Mouse (Mus musculus) right cerebral cortex, postnatal 14 days (tissue): ENCODE data around the gene Disc1.

ENCODE experiments used
- DNase-seq: peaks from one replicate; pipeline ENCODE4 v3.0.0; 2022

Gene Disc1

GRCm38 (mm10) chr8:125068146-125068905, 14.3 kb downstream of the Disc1 start:
- DNase-seq: no peak

DNA sequence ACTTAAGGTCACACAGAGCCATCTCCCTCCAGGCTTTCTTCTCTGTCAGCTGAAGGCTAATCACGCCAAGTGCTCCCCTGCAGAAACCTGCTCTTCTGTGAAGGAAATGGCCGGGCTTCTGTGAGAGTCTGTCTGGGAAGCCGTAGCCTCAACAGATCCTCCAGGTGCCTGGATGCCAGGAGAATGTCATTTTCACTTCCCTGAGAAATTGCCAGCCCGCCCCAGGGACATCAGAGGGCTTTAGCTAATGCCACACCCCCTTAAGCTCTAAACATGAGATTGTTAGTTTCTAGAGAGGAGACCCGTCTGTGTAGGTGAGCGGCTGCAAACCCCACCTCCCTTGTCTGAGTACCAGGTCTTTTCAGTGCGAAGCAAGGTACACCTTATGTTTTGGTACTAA, 15.3 kb downstream of the Disc1 start:
- no peak for DNase-seq

- DNase-seq: no peak
Measured at GRCm38 (mm10) chr8:125069733-125070132, 15.7 kb downstream of the Disc1 start.

- no peak for DNase-seq
Measured at GRCm38 (mm10) chr8:125074141-125074540, 20.1 kb downstream of the Disc1 start.

- no peak for DNase-seq
Measured at GRCm38 (mm10) chr8:125074581-125074980, 20.6 kb downstream of the Disc1 start.

DNA sequence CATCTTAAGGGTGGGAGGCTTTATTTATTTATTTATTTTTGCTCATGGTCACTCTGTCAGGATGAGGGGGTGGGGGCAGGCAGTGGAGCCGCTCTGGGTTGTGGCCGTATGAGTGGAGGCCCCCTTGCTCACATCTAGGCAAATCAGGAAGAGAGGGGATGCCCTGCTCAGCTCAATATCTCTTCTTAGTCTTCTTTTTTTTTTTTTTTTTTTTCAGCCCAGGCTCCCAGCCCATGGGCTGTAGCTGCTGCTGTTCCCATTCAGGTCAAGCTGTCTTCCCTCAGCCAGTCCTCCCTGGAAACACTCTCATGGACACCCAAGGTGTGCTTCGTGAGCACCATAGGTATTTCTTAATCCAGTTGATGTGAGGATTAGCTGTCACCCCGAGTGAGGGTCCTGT, 21.4 kb downstream of the Disc1 start:
- no peak for DNase-seq

GRCm38 (mm10) chr8:125077326-125077725, 23.3 kb downstream of the Disc1 start:
- DNase-seq: no peak

DNA sequence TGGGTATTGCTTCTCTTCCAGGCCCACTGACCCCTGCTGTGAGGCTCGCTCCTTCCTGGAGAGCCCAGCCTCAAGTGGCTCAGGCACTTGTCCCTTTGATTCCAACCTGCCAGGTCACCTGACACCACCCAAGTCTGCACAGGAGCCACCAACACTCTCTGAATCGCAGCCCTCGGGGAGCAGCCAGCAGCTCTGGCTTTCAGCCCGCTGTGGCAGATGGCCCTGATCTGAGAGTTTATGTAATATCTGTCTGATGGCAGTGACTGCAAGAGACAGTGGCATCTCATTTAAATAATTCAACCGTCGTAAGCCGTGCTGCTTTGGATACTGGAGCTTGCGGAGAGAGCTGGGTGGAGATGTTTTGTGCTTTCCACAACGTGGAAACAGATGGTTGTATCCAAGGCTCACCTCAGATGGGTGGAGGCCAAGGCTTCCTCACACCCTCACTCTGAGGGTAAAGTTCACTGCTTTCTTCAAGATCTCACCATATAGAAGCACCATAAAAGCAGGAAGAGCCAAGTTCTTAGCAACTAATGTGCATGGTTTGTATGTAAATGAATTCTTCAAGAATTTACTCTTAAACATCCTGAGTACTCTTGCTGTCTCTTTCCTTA, 24.9 kb downstream of the Disc1 start:
- peak; percentile 71 for DNase-seq

GRCm38 (mm10) chr8:125080388-125081344, 26.7 kb downstream of the Disc1 start:
- DNase-seq: no peak

DNA sequence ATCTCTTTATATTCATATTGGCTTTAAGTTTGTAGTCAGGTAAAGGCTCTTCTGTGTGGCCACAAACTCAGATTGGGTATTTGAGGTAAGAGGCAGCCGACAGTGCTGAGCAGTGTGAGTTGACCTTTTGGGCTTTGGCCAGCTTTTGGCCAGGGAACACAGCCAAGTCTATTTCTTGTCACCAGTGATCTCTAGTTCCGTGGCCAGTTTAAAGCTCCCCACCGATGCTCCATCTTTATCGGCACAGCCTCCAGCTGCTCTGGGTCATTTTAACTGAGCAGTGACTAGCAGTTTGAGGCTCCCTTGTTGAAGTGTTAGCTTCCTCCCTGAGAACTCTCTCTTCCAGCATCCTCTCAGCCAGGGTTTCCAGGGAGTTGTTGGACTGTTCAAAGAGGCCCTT, 29.8 kb downstream of the Disc1 start:
- peak; percentile 35 for DNase-seq

DNA sequence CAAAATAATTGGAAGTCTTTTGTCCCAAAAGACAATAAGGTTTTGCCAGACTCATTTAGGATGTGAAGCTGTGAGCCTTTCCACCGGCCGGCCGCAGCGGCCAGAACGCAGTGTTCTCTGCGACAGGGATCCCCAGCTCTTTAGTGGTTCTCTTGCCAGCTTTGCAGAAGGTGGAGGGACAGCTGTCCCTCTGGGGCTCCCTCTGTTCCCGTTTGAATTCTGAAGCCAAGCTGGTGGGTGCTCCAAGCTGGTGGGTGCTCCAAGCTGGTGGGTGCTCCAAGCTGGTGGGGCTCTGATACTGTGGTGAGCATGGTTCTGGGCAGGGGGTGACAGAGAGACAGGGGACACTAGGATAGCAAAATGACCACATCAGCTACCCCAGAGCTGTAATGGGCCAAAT, 30.5 kb downstream of the Disc1 start:
- DNase-seq: no peak

- DNase-seq: peak; percentile 35
Measured at GRCm38 (mm10) chr8:125090889-125091740, 37.1 kb downstream of the Disc1 start.

- no peak for DNase-seq
Measured at GRCm38 (mm10) chr8:125097140-125097539, 43.1 kb downstream of the Disc1 start.

DNA sequence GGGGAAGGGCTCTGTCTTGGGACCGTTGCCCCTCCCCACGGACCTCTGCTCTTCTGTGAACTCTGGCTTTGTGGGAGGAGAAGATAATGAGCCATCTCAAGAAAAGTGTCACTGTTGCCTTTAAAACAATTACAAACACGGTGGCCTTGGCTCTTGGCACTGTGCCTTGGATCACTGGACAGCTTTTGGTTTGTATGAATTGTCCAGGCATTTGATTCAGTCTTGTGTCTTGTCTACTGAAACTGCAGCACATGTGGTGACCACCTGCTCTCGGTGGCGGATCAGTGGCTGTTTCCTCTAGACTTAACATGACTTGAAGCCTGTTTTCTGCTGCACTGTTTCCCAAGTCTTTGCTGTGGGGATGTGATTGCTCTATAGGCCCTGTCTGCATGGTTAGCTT, 44.1 kb downstream of the Disc1 start:
- no peak for DNase-seq

DNA sequence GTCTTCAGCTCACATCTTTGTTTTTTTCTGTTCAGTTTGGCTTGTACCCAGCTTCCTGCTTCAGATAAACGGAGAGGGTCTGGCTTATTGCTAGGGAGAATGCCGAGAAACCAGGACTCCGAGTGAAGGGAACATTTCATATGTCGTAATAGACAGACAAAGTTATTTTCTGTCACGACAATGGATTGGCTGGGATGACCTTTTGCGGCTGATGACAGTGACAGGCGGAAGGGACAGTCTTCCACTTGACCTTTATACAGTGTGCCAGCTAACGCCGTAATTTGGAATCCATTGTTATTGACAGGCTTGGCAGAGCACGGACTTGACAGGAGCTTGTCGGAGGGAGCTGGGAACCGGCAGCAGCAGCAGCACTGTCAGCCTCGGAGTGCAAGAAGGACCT, 48.3 kb downstream of the Disc1 start:
- DNase-seq: no peak

DNA sequence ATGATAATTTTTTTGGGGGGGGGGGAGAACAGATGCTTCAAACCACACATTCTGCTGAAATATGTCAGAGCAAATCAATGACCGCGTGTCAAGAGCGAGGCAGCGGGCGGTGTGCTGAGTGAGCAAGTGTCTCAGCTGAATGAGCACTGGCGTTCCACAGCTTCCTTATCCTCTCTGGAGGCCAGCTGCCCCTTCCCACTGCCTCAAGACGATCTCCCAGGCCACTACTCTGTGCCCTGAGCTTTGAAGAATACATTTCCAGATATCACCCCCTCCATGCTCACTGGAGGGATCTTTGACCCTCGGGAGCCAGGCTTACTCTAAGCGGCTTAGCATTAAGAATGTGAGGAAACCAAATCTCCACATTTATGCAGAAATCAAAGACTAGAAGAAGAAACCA, 59.2 kb downstream of the Disc1 start:
- DNase-seq: no peak

- DNase-seq: no peak
Measured at GRCm38 (mm10) chr8:125113831-125114230, 59.8 kb downstream of the Disc1 start.

- no peak for DNase-seq
Measured at GRCm38 (mm10) chr8:125115321-125115720, 61.3 kb downstream of the Disc1 start.

DNA sequence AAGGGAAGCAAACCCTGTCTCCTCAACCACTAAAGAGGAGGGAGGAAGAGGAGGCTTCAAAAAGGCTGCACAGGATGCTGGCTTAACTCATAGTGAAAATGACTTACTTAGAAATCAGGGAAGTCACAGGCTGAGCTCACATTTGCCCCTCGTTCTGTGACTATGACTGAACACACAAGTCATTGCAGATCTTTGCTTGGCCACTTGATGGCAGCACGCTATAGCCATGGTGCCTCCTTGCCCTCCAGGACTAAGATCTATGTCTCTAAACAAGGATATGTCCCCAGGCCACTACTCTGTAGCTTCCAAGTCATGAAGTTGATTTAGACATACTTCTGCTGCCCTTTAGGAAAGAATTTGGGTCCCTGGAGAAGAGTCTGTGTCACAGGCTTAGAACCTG, 62.6 kb downstream of the Disc1 start:
- peak; percentile 69 for DNase-seq

DNA sequence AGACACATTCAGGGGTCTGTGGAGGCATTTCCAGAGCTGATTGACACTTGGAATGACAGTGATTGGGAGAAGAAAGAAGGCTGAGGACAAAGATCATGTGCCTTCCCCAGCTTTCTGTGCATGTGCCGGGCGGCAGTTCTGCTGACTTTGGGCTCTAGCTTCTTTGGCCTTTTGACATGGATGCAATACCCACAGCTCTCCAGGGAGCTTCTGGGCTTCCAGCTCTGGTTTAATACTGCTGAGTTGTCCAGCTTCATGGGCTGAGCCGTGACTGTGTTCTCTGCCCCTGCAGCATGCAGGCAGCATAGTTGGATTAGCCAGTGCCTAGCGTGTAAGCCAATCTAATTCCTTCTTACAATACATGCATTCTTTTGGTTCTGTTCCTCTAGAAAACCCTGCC, 72.5 kb downstream of the Disc1 start:
- no peak for DNase-seq

DNA sequence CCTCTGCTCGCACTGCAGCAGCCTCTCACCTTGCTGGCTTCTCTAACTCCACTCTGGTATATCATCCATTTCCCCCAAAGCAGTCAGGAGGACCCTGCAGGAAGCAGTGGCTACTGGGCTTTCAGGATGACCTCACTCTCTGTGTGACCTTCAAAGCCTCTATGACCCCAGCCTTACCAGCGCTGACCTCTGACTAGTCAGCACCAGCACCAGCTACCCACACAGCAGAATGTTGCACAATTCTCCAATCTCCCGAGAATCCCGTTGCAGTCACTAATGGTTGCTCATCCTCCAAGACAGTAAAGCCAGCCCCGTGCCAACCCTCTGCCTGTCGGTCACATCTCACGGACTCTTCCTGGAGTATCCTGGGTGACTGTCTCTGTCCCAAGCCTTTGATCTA, 73.6 kb downstream of the Disc1 start:
- no peak for DNase-seq

GRCm38 (mm10) chr8:125128305-125128704, 74.3 kb downstream of the Disc1 start:
- DNase-seq: peak; percentile 32

- no peak for DNase-seq
Measured at GRCm38 (mm10) chr8:125130835-125131234, 76.8 kb downstream of the Disc1 start.
